Mouse (Mus musculus) small intestine, adult 2 months (tissue): ENCODE measurements at regions not wholly inside any gene's neighbourhood (a gene's known extent, or its start where the extent isn't known, plus 50 kb on each side); places are given as distances from the start of the nearest gene placed in this dataset.

Experiments used
- H3K27ac ChIP-seq: fragments of 200-500 bp; 2 replicates; pipeline ENCODE4 v1.5.1; 2012; ENCODE audit warnings: low read depth, low read length, control low read depth, inconsistent platforms; ENCODE audit not compliant: insufficient read depth
- H3K27me3 ChIP-seq: fragments of 200-500 bp; 2 replicates; pipeline ENCODE4 v1.6.1; 2012; ENCODE audit warnings: mild to moderate bottlenecking, moderate library complexity, low read length, inconsistent platforms; ENCODE audit not compliant: control insufficient read depth, insufficient read depth
- H3K36me3 ChIP-seq: fragments of 200-500 bp; 2 replicates; pipeline ENCODE4 v1.6.1; 2012; ENCODE audit warnings: mild to moderate bottlenecking, low read length, control low read depth, inconsistent platforms; ENCODE audit not compliant: control insufficient read depth, insufficient read depth
- H3K4me1 ChIP-seq: fragments of 200-500 bp; 2 replicates; pipeline ENCODE4 v1.6.1; 2012; ENCODE audit warnings: low read length, inconsistent platforms, mixed read lengths; ENCODE audit not compliant: control insufficient read depth, insufficient read depth, insufficient read length
- H3K4me3 ChIP-seq: fragments of 200-500 bp; 2 replicates; pipeline ENCODE4 v1.5.1; 2012; ENCODE audit warnings: low read depth, mild to moderate bottlenecking, control low read depth, inconsistent platforms, low read length, moderate library complexity
- CTCF ChIP-seq: fragments of 200-500 bp; IDR thresholded peaks from 2 replicates; pipeline ENCODE4 v1.5.1; 2012; ENCODE audit warnings: low read depth, mild to moderate bottlenecking, control low read depth, inconsistent platforms, low read length, moderate library complexity, mixed read lengths; ENCODE audit not compliant: insufficient replicate concordance, insufficient read length; ENCODE audit errors: extremely low read depth
- POLR2A ChIP-seq: fragments of 200-500 bp; IDR thresholded peaks from 2 replicates; pipeline ENCODE4 v1.6.1; 2012; ENCODE audit warnings: low read depth, mild to moderate bottlenecking, control low read depth, inconsistent platforms, low read length, moderate library complexity
- WGBS: fragments of 180-500 bp; shearing (Covaris S2); methylation state at CpG from one replicate; pipeline ENCODE4 v1.1.7; 2018; 5-methylcytosine and 5-hydroxymethylcytosine counted together

DNA sequence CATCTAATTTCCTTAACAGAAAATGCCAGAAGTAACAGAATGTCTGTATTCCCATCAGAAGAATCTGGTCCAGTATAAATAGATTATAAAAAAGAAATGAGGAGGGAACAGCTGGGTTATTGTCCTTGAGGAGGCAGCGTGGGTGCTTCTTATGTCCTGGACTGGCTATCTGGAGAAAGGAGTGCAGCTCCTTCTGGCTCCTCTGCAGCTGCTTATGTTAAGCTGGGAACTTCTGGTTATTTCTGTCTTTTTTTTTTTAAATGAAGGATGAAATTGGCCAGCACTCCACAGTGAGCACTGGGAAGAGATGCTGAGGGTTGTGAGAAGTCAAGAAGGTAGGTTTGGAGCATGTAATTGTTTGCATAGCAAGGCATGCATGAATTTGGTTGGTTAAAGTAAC is 441.5 kb downstream of the Ebf1 start:
- H3K27me3 ChIP-seq, result no peaks in the 10 kb centered on the region
- 73% methylated on average over 1 of the region's 1 CpGs for WGBS
- TF ChIP-seq CTCF (no peak), POLR2A (no peak)
- H3K4me1 ChIP-seq, result no peaks in the 10 kb centered on the region
- no peaks in the 10 kb centered on the region for H3K36me3 ChIP-seq
- no peak overlapping the region for H3K4me3 ChIP-seq
- no peak overlapping the region for H3K27ac ChIP-seq

DNA sequence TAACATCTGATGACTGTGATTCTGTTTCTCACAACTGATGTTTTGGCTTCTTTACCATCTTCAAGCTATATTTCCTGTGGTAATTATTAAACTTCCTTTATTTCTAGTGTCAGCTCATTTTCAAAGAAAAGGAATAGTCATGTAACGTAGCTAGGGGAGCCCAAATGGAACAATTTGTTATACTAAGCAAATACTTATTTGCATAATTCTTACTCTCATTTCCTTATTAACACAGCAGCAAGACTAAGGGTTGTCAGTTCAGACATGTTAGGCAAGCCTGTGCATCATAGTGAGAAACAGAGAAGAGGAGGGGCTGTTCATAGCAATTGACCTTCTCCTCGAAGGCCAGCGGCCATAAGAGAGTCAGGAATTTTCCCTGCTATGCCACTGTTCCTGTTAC is 449.5 kb downstream of the Ebf1 start:
- H3K36me3 ChIP-seq, result no peaks in the 10 kb centered on the region
- H3K4me1 ChIP-seq, result no peaks in the 10 kb centered on the region
- TF ChIP-seq CTCF, result no peak
- no peak for TF ChIP-seq POLR2A
- H3K4me3 ChIP-seq, result no peak overlapping the region
- H3K27me3 ChIP-seq, result no peaks in the 10 kb centered on the region
- H3K27ac ChIP-seq, result no peak overlapping the region
- WGBS, result 74% methylated on average over 3 of the region's 3 CpGs

DNA sequence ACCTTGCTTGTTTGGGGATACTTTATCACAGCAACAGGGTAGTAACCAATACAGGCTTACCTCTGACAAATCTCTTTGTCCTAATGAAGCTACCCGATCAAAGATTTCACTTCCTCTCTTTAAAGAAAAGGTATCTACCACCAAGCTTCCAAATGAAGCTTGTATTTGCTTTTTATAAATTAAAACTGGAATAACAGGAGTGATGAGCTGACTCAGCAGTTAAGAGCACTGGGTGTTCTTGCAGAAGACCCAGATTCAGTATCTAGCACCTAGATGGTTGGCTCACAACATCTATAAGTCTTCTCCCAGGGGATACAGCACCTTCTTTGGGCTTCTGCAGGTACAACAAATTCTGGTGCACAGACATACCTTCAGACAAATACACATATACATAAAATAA is 453.2 kb downstream of the Ebf1 start:
- Histone ChIP-seq H3K4me3 (no peak overlapping the region), H3K36me3 (no peaks in the 10 kb centered on the region), H3K4me1 (no peaks in the 10 kb centered on the region), H3K27ac (no peak overlapping the region), H3K27me3 (no peaks in the 10 kb centered on the region)
- 57% methylated on average over 1 of the region's 1 CpGs for WGBS
- TF ChIP-seq POLR2A, result no peak

DNA sequence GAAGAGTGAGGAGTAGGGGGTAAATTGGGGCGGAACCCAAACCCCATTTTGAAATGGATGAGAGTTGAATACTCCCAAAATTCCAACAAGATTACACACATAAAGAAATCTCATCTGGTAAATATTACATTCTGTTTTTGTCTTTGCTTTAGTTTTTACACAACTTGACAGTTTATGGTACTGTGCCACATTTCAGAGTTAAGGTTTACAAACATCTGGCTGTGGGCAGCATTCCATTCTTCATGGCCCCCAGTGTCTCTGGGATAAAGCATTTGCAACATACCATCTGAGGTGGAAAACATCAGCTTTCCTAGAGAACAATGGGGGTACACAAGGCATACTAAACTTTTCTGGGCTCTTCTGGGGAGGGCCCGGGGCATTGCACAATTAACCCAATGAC is 454.1 kb downstream of the Ebf1 start:
- 88% methylated on average over 2 of the region's 2 CpGs for WGBS
- no peaks in the 10 kb centered on the region for H3K36me3 ChIP-seq
- H3K27me3 ChIP-seq, result no peaks in the 10 kb centered on the region
- TF ChIP-seq POLR2A, result no peak
- no peak for TF ChIP-seq CTCF
- H3K4me1 ChIP-seq, result no peaks in the 10 kb centered on the region
- no peak overlapping the region for H3K27ac ChIP-seq
- H3K4me3 ChIP-seq, result no peak overlapping the region

DNA sequence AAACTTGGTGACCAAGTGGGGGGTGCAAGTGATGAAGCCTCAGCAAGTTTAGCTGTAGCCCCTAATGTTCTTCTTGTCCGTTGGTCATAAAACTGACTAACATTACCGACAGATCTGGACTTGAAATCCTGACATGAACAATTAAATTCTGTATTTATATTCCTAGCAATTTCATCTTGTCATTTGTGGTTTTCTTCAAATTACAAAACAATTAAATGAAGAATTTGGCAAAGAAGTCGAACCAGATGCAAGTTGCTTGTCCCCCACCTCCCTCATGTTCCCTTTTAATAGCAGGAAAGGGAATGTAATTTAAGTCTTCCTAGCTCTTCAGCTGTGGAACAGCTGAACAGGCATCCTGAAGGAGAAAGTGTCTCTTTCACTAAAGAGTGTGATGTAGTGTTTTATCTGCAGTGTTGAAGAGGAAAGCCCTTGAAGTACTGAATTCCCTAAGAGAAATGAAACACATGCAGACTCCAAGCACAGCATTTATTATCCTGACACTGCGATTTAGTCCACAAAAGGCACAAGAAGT is 467.5 kb downstream of the Ebf1 start:
- WGBS, result 68% methylated on average over 4 of the region's 4 CpGs
- H3K4me1 ChIP-seq, result no peaks in the 10 kb centered on the region
- TF ChIP-seq POLR2A, result no peak
- no peak for TF ChIP-seq CTCF

DNA sequence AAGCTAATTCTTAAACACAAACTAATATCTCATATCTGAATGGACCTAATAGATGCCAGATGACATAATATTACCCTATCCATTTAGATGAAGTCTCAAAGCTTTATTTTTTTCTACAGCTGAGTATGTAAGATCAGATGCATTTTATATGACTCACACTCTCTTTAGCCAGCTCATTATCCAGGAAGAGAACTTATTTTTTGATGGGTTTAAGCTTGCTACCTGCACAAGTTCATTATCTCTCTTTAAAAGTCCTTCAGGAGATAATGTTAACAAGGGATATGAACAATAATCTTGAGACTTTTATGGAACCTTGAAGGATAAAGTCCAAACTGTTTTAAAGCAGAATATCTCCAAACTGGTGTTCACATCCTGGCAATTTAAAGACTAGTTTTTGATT is 468.0 kb downstream of the Ebf1 start:
- no peak overlapping the region for H3K27ac ChIP-seq
- TF ChIP-seq POLR2A, result no peak
- TF ChIP-seq CTCF, result no peak

More for the DNA sequence above, 467.5 kb downstream of the Ebf1 start:
- H3K4me3 ChIP-seq, result no peak overlapping the region
- no peaks in the 10 kb centered on the region for H3K27me3 ChIP-seq
- H3K36me3 ChIP-seq, result no peaks in the 10 kb centered on the region
- H3K27ac ChIP-seq, result no peak overlapping the region

DNA sequence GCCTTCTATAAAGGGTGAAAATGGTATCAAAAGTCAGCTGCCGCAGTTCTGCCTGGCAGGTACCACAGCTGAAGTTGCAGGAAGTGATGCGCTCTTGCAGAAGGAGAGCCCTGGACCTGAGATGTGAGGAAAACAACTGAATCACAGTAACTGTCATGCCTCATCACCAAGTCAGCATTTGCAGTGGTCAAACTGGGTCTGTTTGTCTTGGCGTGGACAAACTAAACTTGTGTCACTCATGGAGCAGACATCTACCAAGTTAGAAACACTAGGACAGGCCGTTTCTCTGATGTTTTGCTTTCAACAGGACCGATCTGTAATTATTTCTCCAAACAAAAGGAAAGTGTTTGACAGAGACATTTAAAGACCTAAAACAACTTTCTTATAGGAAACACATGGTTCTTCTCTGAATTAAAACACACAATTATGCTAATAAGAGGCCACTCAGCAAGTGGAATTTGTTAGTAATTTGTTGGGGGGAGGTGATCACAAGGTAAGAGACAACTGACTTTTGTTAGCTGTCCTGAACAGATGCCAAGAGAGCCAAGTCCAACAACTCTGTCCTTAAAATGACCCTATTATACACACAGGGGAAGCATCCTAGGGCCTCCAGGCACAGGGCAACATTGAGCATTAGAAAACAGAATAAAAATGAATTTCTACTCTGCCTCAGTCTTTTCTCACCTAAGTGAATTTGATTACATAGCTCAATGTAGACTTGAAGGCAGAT is 470.2 kb downstream of the Ebf1 start:
- Histone ChIP-seq H3K4me1 (no peaks in the 10 kb centered on the region), H3K4me3 (no peak overlapping the region), H3K27me3 (no peaks in the 10 kb centered on the region), H3K36me3 (no peaks in the 10 kb centered on the region), H3K27ac (no peak overlapping the region)
- TF ChIP-seq POLR2A (no peak), CTCF (no peak)
- 54% methylated on average over 5 of the region's 5 CpGs for WGBS

More for the DNA sequence above, 468.0 kb downstream of the Ebf1 start:
- no peaks in the 10 kb centered on the region for H3K36me3 ChIP-seq
- no peaks in the 10 kb centered on the region for H3K27me3 ChIP-seq
- no peak overlapping the region for H3K4me3 ChIP-seq
- no peaks in the 10 kb centered on the region for H3K4me1 ChIP-seq
